Mouse (Mus musculus): ENCODE data around the gene Olfr99.
"Not testable (repeated sequence)": the region's sequence is repeated elsewhere in the genome, so short reads cannot be mapped to it uniquely, and the experiment has no call there.

Olfr99 gene

DNA sequence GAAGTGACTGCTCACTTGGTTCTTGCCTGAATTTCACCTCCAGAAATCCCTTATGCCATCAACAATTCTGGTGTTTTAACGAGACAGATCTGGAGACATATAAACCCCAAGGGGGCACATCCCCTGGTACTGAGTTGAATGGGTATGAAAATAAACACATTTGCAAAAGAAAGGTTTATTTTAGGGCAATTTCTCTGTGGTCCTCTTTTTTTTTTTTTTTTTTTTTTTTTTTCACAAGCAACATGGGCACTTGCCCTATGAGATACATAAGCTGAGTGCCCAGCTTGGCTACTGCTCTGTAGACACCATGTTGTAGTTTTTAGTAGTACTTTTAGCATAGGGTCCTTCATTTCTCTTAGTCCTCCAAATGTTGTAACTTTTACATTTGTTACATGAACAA is at the start of gene Olfr99:
Gene Olfr99, minus strand, starts transcription at position 101 of the 400 bp plus-strand sequence.
- DNase-seq, result no peak

- DNase-seq, result no peak
Measured at GRCm38 (mm10) chr17:37316954-37317353, 33.7 kb upstream of the Olfr99 start, which contains the start of gene Olfr102. Olfr102 (minus strand) TSS chr17:37317054.

GRCm38 (mm10) chr17:37310146-37310699 is 27.0 kb upstream of the Olfr99 start:
- DNase-seq, result no peak

DNA sequence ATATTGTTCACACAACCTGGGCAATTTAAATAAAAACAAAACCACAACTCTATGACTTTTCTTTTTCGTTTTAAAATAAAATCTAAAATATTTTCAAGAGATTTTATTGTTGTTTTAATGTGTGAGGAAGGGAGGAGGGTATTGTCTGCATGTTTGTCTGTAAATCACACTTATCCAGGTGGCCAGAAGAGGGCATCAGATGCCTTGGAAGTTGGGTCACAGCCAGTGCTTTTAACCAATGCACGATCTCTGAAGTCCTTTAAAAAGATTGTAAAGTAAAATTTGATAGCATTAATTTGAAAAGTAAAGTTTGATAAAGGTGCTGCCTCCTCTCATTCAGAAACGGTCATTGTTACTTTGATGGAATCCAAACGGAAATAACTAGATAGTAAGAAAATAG is 25.2 kb upstream of the Olfr99 start:
- no peak for DNase-seq

DNA sequence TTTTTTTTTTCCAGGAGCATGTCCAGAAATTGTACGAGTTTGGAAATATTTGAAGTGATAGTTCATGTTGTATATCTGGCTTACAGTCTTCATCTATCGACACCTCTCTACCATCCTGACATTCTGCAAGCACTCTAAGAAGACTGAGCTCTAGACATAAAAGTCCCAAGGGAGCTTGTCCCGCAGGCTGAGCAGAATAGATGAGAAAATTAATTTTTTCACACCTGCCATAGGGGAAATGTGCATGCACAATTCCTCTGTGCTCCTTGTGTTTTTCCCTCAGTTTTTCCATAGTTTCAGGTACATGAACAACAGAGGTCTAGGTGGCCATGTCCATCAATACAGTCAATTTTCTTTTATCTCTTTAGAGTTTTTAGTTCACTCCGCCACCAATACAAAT is 21.0 kb upstream of the Olfr99 start, which contains the start of gene Olfr101:
Gene Olfr101, minus strand, starts transcription at position 101 of the 400 bp plus-strand sequence.
- DNase-seq, result no peak

DNA sequence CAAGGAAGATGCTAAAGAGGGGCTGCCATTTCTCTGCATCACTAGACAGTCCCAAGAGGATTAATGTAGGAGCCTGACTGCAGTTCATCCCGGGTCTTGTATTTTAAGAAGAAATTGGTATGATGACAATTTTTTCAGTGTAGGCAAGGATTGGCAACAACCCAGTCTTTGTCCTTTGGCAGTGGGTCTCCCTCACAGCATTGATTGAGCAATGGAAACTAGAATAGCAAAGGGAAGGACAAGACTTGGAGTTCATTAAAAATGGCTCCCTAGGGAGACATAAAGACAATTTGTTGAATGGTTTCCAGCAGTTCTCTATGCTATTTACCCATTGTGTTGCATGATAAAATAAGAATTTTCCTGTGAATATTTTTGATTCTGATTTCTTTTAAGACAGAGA is 2.9 kb downstream of the Olfr99 start:
- DNase-seq, result no peak

- no peak for DNase-seq
Measured at GRCm38 (mm10) chr17:37276573-37276972, 6.7 kb downstream of the Olfr99 start.

- DNase-seq, result no peak
Measured at GRCm38 (mm10) chr17:37275626-37276248, 7.5 kb downstream of the Olfr99 start.

- DNase-seq, result peak; percentile 63
Measured at GRCm38 (mm10) chr17:37270702-37271092, 12.6 kb downstream of the Olfr99 start.

- peak; percentile 93 for DNase-seq
Measured at GRCm38 (mm10) chr17:37270058-37270701, 13.1 kb downstream of the Olfr99 start, which contains the start of gene H2-M3. H2-M3 (plus strand) TSS chr17:37270220.

GRCm38 (mm10) chr17:37263626-37264025 is 19.6 kb downstream of the Olfr99 start, which contains the start of gene Olfr98:
Olfr98 (minus strand) TSS chr17:37263749.
- no peak for DNase-seq

DNA sequence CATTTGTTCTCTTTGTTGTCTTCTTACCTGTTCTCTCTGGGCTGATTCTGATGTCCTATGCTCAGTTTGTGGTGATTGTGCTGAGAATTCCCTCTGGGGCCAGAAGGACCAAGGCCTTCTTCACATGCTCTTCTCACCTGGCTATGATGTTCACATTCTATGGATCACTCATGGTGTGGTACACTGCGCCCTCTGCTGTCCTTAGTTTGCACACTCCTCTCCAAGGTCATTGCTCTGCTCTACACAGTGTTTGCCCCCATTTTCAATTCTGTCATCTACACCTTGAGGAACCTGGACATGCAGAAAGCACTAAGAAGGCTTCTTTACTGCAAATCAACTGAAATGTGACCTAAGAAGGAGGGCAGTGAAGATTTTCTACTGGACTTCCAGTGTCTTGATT is 32.7 kb downstream of the Olfr99 start:
- peak; percentile 16 for DNase-seq

DNA sequence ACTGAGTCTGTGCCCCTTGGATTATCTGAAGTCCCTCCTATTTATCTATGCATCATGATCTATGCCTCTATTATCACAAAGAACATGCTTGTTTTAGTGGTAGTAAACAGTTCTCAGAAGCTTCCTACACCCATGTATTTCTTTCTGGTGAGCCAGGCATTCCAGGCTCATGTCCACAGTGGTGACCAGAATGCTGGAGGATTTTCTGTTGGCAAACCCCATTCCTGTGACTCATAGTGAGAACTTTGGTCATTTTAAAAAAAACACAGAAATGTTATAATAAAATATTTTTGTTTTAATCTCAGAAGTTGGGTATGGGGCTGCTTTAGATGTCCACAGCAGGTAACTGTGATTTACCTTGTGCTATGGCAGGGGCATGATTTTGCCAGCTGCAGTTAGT is 33.8 kb downstream of the Olfr99 start:
- no peak for DNase-seq

DNA sequence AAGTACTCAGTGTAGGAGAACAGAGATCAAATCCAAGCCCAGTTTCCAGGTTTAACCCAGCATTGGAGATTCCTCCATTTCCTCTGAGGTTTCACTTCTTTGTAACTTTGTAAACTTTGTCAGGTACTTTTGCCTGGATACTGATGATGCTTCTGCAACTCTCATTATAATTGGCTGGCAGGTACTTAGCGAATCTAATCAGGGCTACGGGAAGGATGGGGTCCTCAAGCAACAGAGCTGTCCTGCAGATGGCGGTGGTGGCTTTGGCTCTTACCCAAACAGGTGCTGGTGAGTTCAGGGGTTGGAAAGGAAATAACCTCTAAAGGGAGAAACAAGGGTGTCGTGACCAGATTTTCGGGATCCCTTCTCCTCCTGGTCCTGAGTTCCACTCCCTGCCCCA is 36.5 kb downstream of the Olfr99 start:
- peak; percentile 9 for DNase-seq

DNA sequence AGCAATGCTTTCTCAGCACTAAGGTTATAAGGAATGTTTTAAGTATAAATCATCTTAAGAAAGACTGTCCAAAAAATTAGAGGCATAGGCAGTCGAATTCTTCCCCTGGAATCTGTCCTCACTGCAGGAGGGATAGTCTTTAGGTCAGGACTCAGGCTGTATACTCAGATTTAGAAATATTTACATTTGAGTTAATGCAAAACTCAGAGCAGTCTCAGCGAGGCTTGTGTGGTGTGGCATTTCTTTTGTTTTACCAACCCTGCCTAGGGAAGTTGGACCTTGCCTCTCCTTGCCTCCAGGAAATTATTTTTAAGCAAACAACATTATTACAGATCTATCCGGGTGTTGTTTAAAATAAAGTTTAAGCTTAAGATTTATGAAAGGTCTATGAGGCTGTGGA is 41.1 kb downstream of the Olfr99 start:
- no peak for DNase-seq

DNA sequence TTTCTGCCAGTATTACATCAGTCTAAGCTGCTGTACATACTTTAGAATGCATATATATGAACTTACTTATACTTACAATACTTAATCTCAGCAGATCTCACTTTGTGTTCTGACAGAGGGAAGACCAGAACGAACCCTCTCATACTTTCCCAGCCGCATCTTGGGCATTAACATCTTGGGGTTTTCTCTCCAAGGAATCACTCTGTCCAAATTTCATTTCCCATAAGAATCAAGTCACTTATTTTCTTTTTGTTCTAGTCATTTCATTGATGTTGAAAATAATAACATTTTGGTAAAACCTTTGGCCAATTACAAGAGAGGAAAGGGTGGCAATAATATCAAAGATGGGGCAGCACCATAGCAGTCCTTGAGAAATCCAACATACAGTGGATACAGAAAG is 46.0 kb downstream of the Olfr99 start, which contains the start of gene Olfr97:
Gene Olfr97, minus strand, starts transcription at position 101 of the 400 bp plus-strand sequence.
- not testable (repeated sequence) for DNase-seq

All from kidney, adult 18-20 months (tissue).